ENCODE assay signal across 27 mouse cellular contexts in the genomic region with DNA sequence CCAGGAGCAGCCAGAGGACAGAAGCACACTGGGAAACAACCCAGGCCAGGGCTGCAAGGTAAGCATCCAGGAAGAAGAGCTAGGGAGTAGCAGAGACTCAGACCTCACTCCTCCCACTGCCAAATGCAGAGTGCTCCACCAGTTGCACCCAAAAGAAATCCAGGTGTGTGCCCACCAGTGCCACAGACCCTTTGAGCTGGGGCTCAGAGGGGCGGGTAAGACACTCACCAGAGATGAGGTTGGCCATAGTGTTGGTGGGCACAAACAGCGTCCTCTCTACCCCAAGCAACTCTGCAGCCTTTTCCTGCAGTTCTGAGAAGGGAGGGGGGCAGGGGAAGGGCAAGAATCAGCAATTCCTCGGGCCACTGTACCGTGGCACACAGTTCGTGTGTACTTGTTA. TPM values are rescaled to one million over a fixed set of nuclear protein-coding genes. Genes with fewer than 3 reads are reported as not detected.
DNase-seq lines count a peak whose midpoint lies in the region; ATAC-seq and TF ChIP-seq lines count a peak whose summit lies in the region.
"Had no signal": no experiment of that assay in that cellular context is flagged by ENCODE, and none has a peak within 500 bp of the region (broad histone marks: within the 10 kb centered on the region; RNA-seq: fewer than 3 reads in every experiment).

No protein-coding gene starts in this region.

- peaks cover 15% of the 10 kb centered on the region for H3K4me1 ChIP-seq in heart, embryonic 16.5 days (ENCODE audit: control insufficient read depth, insufficient read depth, low read length)
- peaks cover 28% of the 10 kb centered on the region for H3K4me1 ChIP-seq in neural tube, embryonic 13.5 days (replicated peaks)

- no peaks in the 10 kb centered on the region for H3K27me3 ChIP-seq in heart, embryonic 16.5 days (ENCODE audit: control insufficient read depth, insufficient read depth, low read length)
- H3K27me3 ChIP-seq in neural tube, embryonic 13.5 days, result no peaks in the 10 kb centered on the region
- H3K27me3 ChIP-seq: embryonic facial prominence, embryonic 12.5 days; stomach, embryonic 15.5 days had no signal

- no peak for TF ChIP-seq CTCF in gastrocnemius, adult 2 months (IDR thresholded peaks at IDR 0.05)

- intact Hi-C loops in gastrocnemius, adult 2 months (cut with DNase I), result loop anchor here (2.0 kb wide), 1 partner anchor 39 kb away; no protein-coding TSS in a partner anchor

- no peak for ATAC-seq in heart, embryonic 16.5 days (replicated peaks; ENCODE audit: extremely low read depth, insufficient read depth, low FRiP score)
- ATAC-seq in neural tube, embryonic 13.5 days (ENCODE audit: low read depth), result no peak
- ATAC-seq in erythroblast, adult 5-6 weeks (replicated peaks; ENCODE audit: low FRiP score, poor library complexity, severe bottlenecking), result 0 out of 2 replicates have a peak, but pooled peaks have one; percentile 2

- H3K4me2 ChIP-seq in heart, embryonic 16.5 days (ENCODE audit: low read depth, low read length), result no peak overlapping the region
- H3K4me2 ChIP-seq in neural tube, embryonic 13.5 days, result no peak overlapping the region
- H3K4me2 ChIP-seq: embryonic facial prominence, embryonic 12.5 days; hindbrain, embryonic 12.5 days; limb, embryonic 12.5 days; liver, embryonic 15.5 days; lung, embryonic 14.5 days; stomach, embryonic 15.5 days had no signal

- H3K9me3 ChIP-seq in heart, embryonic 16.5 days (replicated peaks; ENCODE audit: control insufficient read depth, low read length), result no peaks in the 10 kb centered on the region
- no peaks in the 10 kb centered on the region for H3K9me3 ChIP-seq in neural tube, embryonic 13.5 days
- H3K9me3 ChIP-seq: embryonic facial prominence, embryonic 12.5 days; hindbrain, embryonic 12.5 days; limb, embryonic 12.5 days; liver, embryonic 15.5 days; midbrain, embryonic 10.5 days; stomach, embryonic 15.5 days had no signal

- no peaks in the 10 kb centered on the region for H3K36me3 ChIP-seq in heart, embryonic 16.5 days (ENCODE audit: control insufficient read depth, insufficient read depth)
- H3K36me3 ChIP-seq in neural tube, embryonic 13.5 days, result no peaks in the 10 kb centered on the region
- H3K36me3 ChIP-seq: embryonic facial prominence, embryonic 12.5 days; hindbrain, embryonic 12.5 days; limb, embryonic 12.5 days; liver, embryonic 15.5 days; stomach, embryonic 15.5 days had no signal

- WGBS in heart, embryonic 16.5 days, result 70% methylated on average over 5 of the region's 5 CpGs
- 78% methylated on average over 5 of the region's 5 CpGs for WGBS in neural tube, embryonic 13.5 days

- H3K4me3 ChIP-seq in heart, embryonic 16.5 days (ENCODE audit: low read length), result no peak overlapping the region
- no peak overlapping the region for H3K4me3 ChIP-seq in neural tube, embryonic 13.5 days
- no peak overlapping the region for H3K4me3 ChIP-seq in gastrocnemius, adult 2 months
- H3K4me3 ChIP-seq: embryonic facial prominence, embryonic 12.5 days; hindbrain, embryonic 12.5 days; limb, embryonic 12.5 days; liver, embryonic 15.5 days; myocyte; stomach, embryonic 15.5 days had no signal

- no peak overlapping the region for H3K9ac ChIP-seq in heart, embryonic 16.5 days (ENCODE audit: low read length)
- H3K9ac ChIP-seq in neural tube, embryonic 13.5 days, result 0 out of 2 replicates have a peak overlapping the region, but pooled peaks have one; percentile 81
- H3K9ac ChIP-seq: embryonic facial prominence, embryonic 12.5 days; hindbrain, embryonic 12.5 days; limb, embryonic 12.5 days; liver, embryonic 15.5 days; lung, embryonic 14.5 days; stomach, embryonic 15.5 days had no signal

- H3K27ac ChIP-seq in heart, embryonic 16.5 days (ENCODE audit: low read length), result peak overlapping the region; percentile 43; the same call in 1 of the 2 replicates
- no peak overlapping the region for H3K27ac ChIP-seq in neural tube, embryonic 13.5 days (replicated peaks)
- no peak overlapping the region for H3K27ac ChIP-seq in gastrocnemius, adult 2 months
- H3K27ac ChIP-seq: embryonic facial prominence, embryonic 12.5 days; hindbrain, embryonic 12.5 days; kidney, postnatal 0 days; limb, embryonic 12.5 days; liver, embryonic 15.5 days; midbrain, embryonic 10.5 days; stomach, embryonic 15.5 days had no signal

- DNase-seq in heart, adult 9 months (ENCODE audit: low spot score in 2 of 2), result no peak
- DNase-seq in neural tube, embryonic 10.5 days (ENCODE audit: extremely low spot score, low spot score), result no peak
- peak; percentile 43 to 63 for DNase-seq in thymus, postnatal 10 days (ENCODE audit: low spot score in 2 of 2)
- DNase-seq in gastrocnemius, adult 2 months, result no peak

RNA-seq across cellular contexts. Expression of gene Tha1, which starts 1.9 kb away (rescaled TPM):
- polyA plus RNA-seq in heart, embryonic 16.5 days (2015; fragmentation: Nextera tagmentation; extraction: Ambion mirVana), result 6.5 and 7.4 TPM in 2 replicates
- 2.4 and 3.0 TPM in 2 replicates for polyA plus RNA-seq in neural tube, embryonic 13.5 days (2015; fragmentation: Nextera tagmentation; extraction: Ambion mirVana)
- total RNA-seq in erythroblast, adult 5-6 weeks (2015; ENCODE audit: low replicate concordance), result not detected in 2 replicates
- total RNA-seq in erythroblast, adult 5-6 weeks (2017; ENCODE audit: low replicate concordance), result 1.6 TPM in 1 of 2 replicates, not detected in the other
- total RNA-seq in gastrocnemius, adult 2 months (2021), result 1 to 10 TPM; 3.8 to 5.2 TPM

RNA-seq across cellular contexts. Expression of gene Tmem235, which starts 10.8 kb away (rescaled TPM):
- not detected in 2 replicates for polyA plus RNA-seq in heart, embryonic 16.5 days (2015; fragmentation: Nextera tagmentation; extraction: Ambion mirVana)
- polyA plus RNA-seq in neural tube, embryonic 13.5 days (2015; fragmentation: Nextera tagmentation; extraction: Ambion mirVana), result not detected in 2 replicates
- total RNA-seq in erythroblast, adult 5-6 weeks (2015; ENCODE audit: low replicate concordance), result not detected in 2 replicates
- total RNA-seq in erythroblast, adult 5-6 weeks (2017; ENCODE audit: low replicate concordance), result not detected in 2 replicates
- not detected for total RNA-seq in gastrocnemius, adult 2 months (2021)
- total RNA-seq: adrenal gland, adult 8-10 months; gastrocnemius, adult 8-10 months; gastrocnemius, postnatal 4 days; heart, adult 8-10 months; heart, postnatal 36 days; liver, adult 2 months had no signal
- polyA plus RNA-seq: activated CD4-positive, CD25-positive, alpha-beta regulatory T cell, adult 4 months; embryonic facial prominence, embryonic 12.5 days; forebrain, embryonic 11.5 days; frontal cortex, adult 2 months; heart, embryonic 14.5 days; hindbrain, embryonic 12.5 days; kidney, postnatal 0 days; limb, embryonic 12.5 days; liver, adult 2 months; liver, embryonic 15.5 days; lung, embryonic 14.5 days; midbrain, embryonic 10.5 days; midbrain, postnatal 0 days; myocyte; stomach, embryonic 15.5 days had no signal

RNA-seq across cellular contexts. Expression of gene Birc5, which starts 22.3 kb away (rescaled TPM):
- 228 and 244 TPM in 2 replicates for polyA plus RNA-seq in heart, embryonic 16.5 days (2015; fragmentation: Nextera tagmentation; extraction: Ambion mirVana)
- polyA plus RNA-seq in neural tube, embryonic 13.5 days (2015; fragmentation: Nextera tagmentation; extraction: Ambion mirVana), result 50.1 and 68.8 TPM in 2 replicates
- 83.4 and 115 TPM in 2 replicates for total RNA-seq in erythroblast, adult 5-6 weeks (2015; ENCODE audit: low replicate concordance)
- 178 and 180 TPM in 2 replicates for total RNA-seq in erythroblast, adult 5-6 weeks (2017; ENCODE audit: low replicate concordance)
- total RNA-seq in gastrocnemius, adult 2 months (2021), result not detected

RNA-seq across cellular contexts. Expression of gene Tk1, which starts 45.5 kb away (rescaled TPM):
- 108 and 114 TPM in 2 replicates for polyA plus RNA-seq in heart, embryonic 16.5 days (2015; fragmentation: Nextera tagmentation; extraction: Ambion mirVana)
- polyA plus RNA-seq in neural tube, embryonic 13.5 days (2015; fragmentation: Nextera tagmentation; extraction: Ambion mirVana), result 15.8 and 24.0 TPM in 2 replicates
- 89.2 and 89.4 TPM in 2 replicates for total RNA-seq in erythroblast, adult 5-6 weeks (2015; ENCODE audit: low replicate concordance)
- total RNA-seq in erythroblast, adult 5-6 weeks (2017; ENCODE audit: low replicate concordance), result 157 and 212 TPM in 2 replicates
- 1 to 10 TPM; 2.5 to 2.8 TPM for total RNA-seq in gastrocnemius, adult 2 months (2021)

RNA-seq across cellular contexts. Expression of gene Afmid, which starts 45.7 kb away (rescaled TPM):
- polyA plus RNA-seq in heart, embryonic 16.5 days (2015; fragmentation: Nextera tagmentation; extraction: Ambion mirVana), result 17.5 and 20.8 TPM in 2 replicates
- 2.7 and 3.3 TPM in 2 replicates for polyA plus RNA-seq in neural tube, embryonic 13.5 days (2015; fragmentation: Nextera tagmentation; extraction: Ambion mirVana)
- total RNA-seq in erythroblast, adult 5-6 weeks (2015; ENCODE audit: low replicate concordance), result 37.0 and 47.3 TPM in 2 replicates
- 67.8 and 81.4 TPM in 2 replicates for total RNA-seq in erythroblast, adult 5-6 weeks (2017; ENCODE audit: low replicate concordance)
- total RNA-seq in gastrocnemius, adult 2 months (2021), result 1 to 10 TPM; 3.1 to 3.3 TPM

Comparison
In these comparisons a context has a peak if more than half of its experiments do, and no peak if none do; other contexts are left out.
1. DNase-seq: peak in thymus, postnatal 10 days (2 of 2); none in heart, adult 9 months (0 of 2), neural tube, embryonic 10.5 days (single experiment) and gastrocnemius, adult 2 months (single experiment).
2. RNA of gene Birc5, which starts 22.3 kb away (total RNA-seq): 83.4 to 180 TPM in erythroblast, adult 5-6 weeks; not detected in gastrocnemius, adult 2 months; every median in the first group is over 10 times any median in the second.